Mouse (Mus musculus) leukemia stem cell, adult 10-12 weeks (primary cell): ENCODE results near the gene Tcte1. TPM values are rescaled to one million over a fixed set of nuclear protein-coding genes. Genes with fewer than 3 reads are reported as not detected.

Source experiments
- polyA plus RNA-seq: library from polyadenylated mRNA; stranded (reverse); fragments of >175 nt; gene quantifications from 2 replicates; pipeline ENCODE4 v1.2.3, GENCODE M21; 2012; ENCODE audit warnings: low replicate concordance

Tcte1 gene
- polyA plus RNA-seq, result not detected in 2 replicates

GRCm38 (mm10) chr17:45523263-45523662, at the start of gene Tcte1:
TSS of gene Tcte1 (plus strand) at chr17:45523434.

GRCm38 (mm10) chr17:45474669-45475465, 48.4 kb upstream of the Tcte1 start, which contains the start of gene Spats1:
TSS of gene Spats1 (minus strand) at chr17:45475415.

DNA sequence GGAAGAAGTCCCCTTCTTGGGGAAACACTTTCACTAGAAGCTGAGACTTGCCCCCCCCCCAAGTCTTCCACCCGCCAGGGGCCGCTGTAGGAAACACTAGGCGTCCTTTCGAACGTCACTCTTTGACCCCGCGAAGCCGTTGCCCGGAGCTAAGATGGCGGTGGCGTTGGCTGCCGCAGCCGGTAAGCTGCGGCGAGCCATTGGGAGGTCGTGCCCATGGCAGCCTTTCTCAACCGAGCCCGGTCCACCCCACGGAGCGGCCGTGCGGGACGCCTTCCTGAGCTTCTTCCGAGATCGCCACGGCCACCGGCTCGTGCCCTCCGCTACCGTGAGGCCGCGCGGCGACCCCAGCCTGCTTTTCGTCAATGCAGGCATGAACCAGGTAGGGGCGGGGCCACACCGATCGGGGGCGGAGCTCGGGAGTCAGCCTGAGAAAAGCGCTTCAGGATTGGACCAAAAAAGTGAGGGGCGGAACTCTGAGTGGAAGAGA, 16.5 kb upstream of the Tcte1 start, which contains the start of gene Aars2:
Gene Aars2 (plus strand): TSS at position 142 of the 490 bp plus-strand sequence.

GRCm38 (mm10) chr17:45549617-45550181, 26.5 kb downstream of the Tcte1 start, which contains the start of gene Tmem151b:
TSS of gene Tmem151b (minus strand) at chr17:45549677.

DNA sequence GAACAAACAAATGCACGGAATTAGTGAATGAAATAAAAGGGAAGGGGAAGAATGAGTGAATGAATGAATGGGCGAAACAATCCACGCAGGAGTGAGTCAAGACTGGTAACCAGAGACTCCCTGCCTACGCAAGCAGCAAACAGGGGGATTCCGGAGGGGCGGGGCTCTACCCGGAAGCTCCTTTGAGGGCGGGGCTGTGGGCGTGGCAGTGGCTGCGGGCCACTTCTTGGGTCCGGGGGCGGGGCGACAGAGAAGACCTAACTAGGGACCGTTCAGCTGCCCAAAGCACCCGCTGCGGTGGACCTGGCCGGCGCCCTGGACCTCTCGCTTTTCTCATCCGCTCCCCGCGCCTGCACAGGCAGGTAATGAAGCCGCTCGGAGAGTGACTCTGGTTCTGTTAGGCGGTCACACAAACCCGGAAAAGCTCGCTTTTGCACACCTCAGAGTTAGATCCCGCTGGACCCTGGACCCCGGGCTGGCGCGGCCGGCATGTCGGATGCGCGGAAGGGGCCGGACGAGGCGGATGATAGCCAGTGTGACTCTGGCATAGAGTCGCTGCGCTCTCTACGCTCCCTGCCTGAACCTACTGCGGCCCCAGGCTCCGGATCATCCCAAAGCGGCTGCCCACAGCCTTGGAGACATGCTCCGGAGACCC, 32.3 kb downstream of the Tcte1 start, which contains the start of gene Nfkbie:
Gene Nfkbie (plus strand): TSS at position 252 of the 655 bp plus-strand sequence.

GRCm38 (mm10) chr17:45563655-45564530, 40.7 kb downstream of the Tcte1 start, which contains the start of gene Slc35b2:
TSS of gene Slc35b2 (plus strand) at chr17:45563874.

DNA sequence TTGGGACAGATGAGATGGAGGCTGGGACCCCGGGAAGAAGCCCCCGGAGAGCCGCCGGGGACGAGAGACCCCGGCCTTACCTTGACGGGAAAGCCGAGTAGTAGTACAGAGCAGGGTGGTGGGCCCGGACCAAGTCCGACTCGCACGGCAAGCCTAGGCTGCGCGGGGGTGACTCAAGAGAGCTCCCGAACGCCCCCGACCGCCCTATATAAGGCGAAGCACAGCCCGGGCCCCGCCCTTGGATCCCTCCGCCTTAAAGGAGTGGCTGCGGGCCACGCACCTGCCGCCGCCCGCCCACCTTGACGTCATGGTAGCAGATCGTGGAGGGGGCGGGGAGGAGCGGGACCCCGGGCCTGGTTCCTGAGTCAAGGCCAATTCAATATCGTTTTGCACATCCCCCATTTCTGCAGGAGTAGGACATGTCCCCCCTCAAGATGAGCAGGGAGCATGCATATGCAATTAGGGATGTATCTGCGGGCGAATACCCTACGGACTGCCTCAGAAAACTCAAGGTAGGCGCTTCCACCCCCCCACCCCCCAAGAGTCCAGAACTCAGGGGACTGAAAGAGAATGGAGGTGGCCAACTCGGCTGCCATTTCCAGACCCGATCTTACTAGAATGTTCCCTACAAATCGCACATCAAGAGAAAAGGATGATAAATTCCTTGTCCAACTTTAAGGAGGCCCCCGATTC, 50.0 kb downstream of the Tcte1 start, which contains the start of gene Hsp90ab1:
Gene Hsp90ab1 (minus strand): TSS at position 185 of the 693 bp plus-strand sequence.

Other genes starting within 250 kb of the Tcte1 start
- 2.4 and 4.9 TPM in 2 replicates for gene Cdc5l, start 89.7 kb upstream of the Tcte1 start, polyA plus RNA-seq
- gene Spats1, start 48.0 kb upstream of the Tcte1 start, polyA plus RNA-seq, result not detected in 2 replicates
- gene Aars2, start 16.6 kb upstream of the Tcte1 start, polyA plus RNA-seq, result 28.0 and 38.6 TPM in 2 replicates
- gene Tmem151b, start 26.2 kb downstream of the Tcte1 start, polyA plus RNA-seq, result 0.25 and 0.41 TPM in 2 replicates
- gene Nfkbie, start 32.3 kb downstream of the Tcte1 start, polyA plus RNA-seq, result 18.6 and 19.9 TPM in 2 replicates
- 20.6 and 32.4 TPM in 2 replicates for gene Slc35b2, start 40.4 kb downstream of the Tcte1 start, polyA plus RNA-seq
- gene Hsp90ab1, start 49.8 kb downstream of the Tcte1 start, polyA plus RNA-seq, result 105 and 723 TPM in 2 replicates
- gene Slc29a1, start 76.2 kb downstream of the Tcte1 start, polyA plus RNA-seq, result 95.2 and 797 TPM in 2 replicates
- gene Mymx, start 78.7 kb downstream of the Tcte1 start, polyA plus RNA-seq, result not detected in 2 replicates
- gene Capn11, start 135.9 kb downstream of the Tcte1 start, polyA plus RNA-seq, result 0.09 TPM in 1 of 2 replicates, not detected in the other
- 84.6 and 199 TPM in 2 replicates for gene Mrpl14, start 162.9 kb downstream of the Tcte1 start, polyA plus RNA-seq
- gene Tmem63b, start 163.5 kb downstream of the Tcte1 start, polyA plus RNA-seq, result 14.6 and 19.7 TPM in 2 replicates
- gene 1600014C23Rik, start 210.4 kb downstream of the Tcte1 start, polyA plus RNA-seq, result not detected in 2 replicates